Mouse (Mus musculus) heart, postnatal 10 days (tissue): ENCODE results near the gene Fzd2. TPM values are rescaled to one million over a fixed set of nuclear protein-coding genes. Genes with fewer than 3 reads are reported as not detected.
A peak's percentile ranks its signal among the peaks of the same experiment; 100 is the strongest.
"Not testable (repeated sequence)": the region's sequence is repeated elsewhere in the genome, so short reads cannot be mapped to it uniquely, and the experiment has no call there.

Experiments used
- DNase-seq, 2 experiments: peaks; one replicate each; pipeline ENCODE4 v3.0.0; 2021
- intact Hi-C: fragments of 180-260 bp; cut with DNase I; formaldehyde crosslinking; loops from one replicate; pipeline ENCODE4 v1.15.1; 2025
- total RNA-seq, 2 experiments: library from RNA; stranded (reverse); gene quantifications; 2 replicates each; pipeline ENCODE4 v1.2.3; 2021

The Fzd2 gene
- total RNA-seq = 10 to 100 TPM; 11.1 to 15.7 TPM

GRCm38 (mm10) chr11:102604010-102604584 is at the start of gene Fzd2:
Gene Fzd2, plus strand, starts transcription at chr11:102604396.
- peak; percentile 92 for DNase-seq
- intact Hi-C loops = no loop called here

- DNase-seq = no peak
- intact Hi-C loops = loop anchor here (5.0 to 10.0 kb wide), 2 partner anchors 68 to 241 kb away; partner anchors contain the start of gene Ubtf
Observed at GRCm38 (mm10) chr11:102555400-102556030, 48.7 kb upstream of the Fzd2 start.

- DNase-seq = peak; percentile 97
- intact Hi-C loops = loop anchor here (5.0 to 10.0 kb wide), 2 partner anchors 69 to 241 kb away; partner anchors contain the start of gene Ubtf
Observed at GRCm38 (mm10) chr11:102556031-102556715, 48.0 kb upstream of the Fzd2 start, which contains the start of gene Gpatch8. Gene Gpatch8, minus strand, starts transcription at chr11:102556392.

- no peak for DNase-seq
- intact Hi-C loops = loop anchor here (5.0 to 10.0 kb wide), 2 partner anchors 69 to 242 kb away; partner anchors contain the start of gene Ubtf
Observed at GRCm38 (mm10) chr11:102556716-102557074, 47.5 kb upstream of the Fzd2 start.

GRCm38 (mm10) chr11:102557386-102557785 is 46.8 kb upstream of the Fzd2 start:
- intact Hi-C loops = loop anchor here (5.0 to 10.0 kb wide), 2 partner anchors 70 to 243 kb away; partner anchors contain the start of gene Ubtf

GRCm38 (mm10) chr11:102558704-102559103 is 45.5 kb upstream of the Fzd2 start:
- intact Hi-C loops = loop anchor here (5.0 to 10.0 kb wide), 2 partner anchors 71 to 244 kb away; partner anchors contain the start of gene Ubtf
- no peak for DNase-seq

More at GRCm38 (mm10) chr11:102557386-102557785, 46.8 kb upstream of the Fzd2 start:
- no peak for DNase-seq

GRCm38 (mm10) chr11:102564952-102565671 is 39.1 kb upstream of the Fzd2 start:
- intact Hi-C loops, DNase-seq: not testable (repeated sequence)

- DNase-seq = no peak
- intact Hi-C loops = no loop called here
Observed at GRCm38 (mm10) chr11:102565741-102566140, 38.5 kb upstream of the Fzd2 start.

- DNase-seq = no peak
- intact Hi-C loops = no loop called here
Observed at GRCm38 (mm10) chr11:102566290-102566689, 37.9 kb upstream of the Fzd2 start.

GRCm38 (mm10) chr11:102567157-102567556 is 37.0 kb upstream of the Fzd2 start:
- intact Hi-C loops = no loop called here

GRCm38 (mm10) chr11:102567723-102568122 is 36.5 kb upstream of the Fzd2 start:
- intact Hi-C loops = no loop called here
- no peak for DNase-seq

More at GRCm38 (mm10) chr11:102567157-102567556, 37.0 kb upstream of the Fzd2 start:
- DNase-seq = no peak

- intact Hi-C loops = no loop called here
- no peak for DNase-seq
Observed at GRCm38 (mm10) chr11:102568191-102568590, 36.0 kb upstream of the Fzd2 start.

GRCm38 (mm10) chr11:102568756-102569377 is 35.3 kb upstream of the Fzd2 start:
- intact Hi-C loops = no loop called here
- DNase-seq = no peak

GRCm38 (mm10) chr11:102572866-102573663 is 31.1 kb upstream of the Fzd2 start:
- DNase-seq = peak; percentile 88 to 94
- intact Hi-C loops = loop anchor here (1.0 to 5.0 kb wide), 2 partner anchors 78 to 86 kb away; no protein-coding TSS in a partner anchor

GRCm38 (mm10) chr11:102575034-102575433 is 29.2 kb upstream of the Fzd2 start:
- intact Hi-C loops = no loop called here
- no peak for DNase-seq

- intact Hi-C loops = no loop called here
- no peak for DNase-seq
Observed at GRCm38 (mm10) chr11:102576050-102576754, 28.0 kb upstream of the Fzd2 start.

- intact Hi-C loops = loop anchor here (2.0 kb wide), 1 partner anchor 28 kb away; no protein-coding TSS in a partner anchor
- DNase-seq = peak; percentile 91 to 95
Observed at GRCm38 (mm10) chr11:102578341-102579118, 25.7 kb upstream of the Fzd2 start.
